Mouse (Mus musculus) midbrain, embryonic 11.5 days (tissue): Measurements from ENCODE around the gene Btbd2. TPM values are rescaled to one million over a fixed set of nuclear protein-coding genes. Genes with fewer than 3 reads are reported as not detected.

ENCODE experiments used
- ATAC-seq: fragments of 200-750 bp; cut with Nextera tagmentation; 2 replicates; pipeline ENCODE4 v1.8.0; 2017; ENCODE audit warnings: moderate TSS enrichment, moderate library complexity; ENCODE audit not compliant: low FRiP score
- DNase-seq: peaks from one replicate; pipeline ENCODE4 v3.0.0; 2015; ENCODE audit warnings: low spot score; ENCODE audit errors: missing footprints
- H3K27ac ChIP-seq: fragments of 300-500 bp; sonication (generic); 2 replicates; pipeline ENCODE4 v1.5.1; 2014; ENCODE audit warnings: low read depth, low read length
- H3K27me3 ChIP-seq: fragments of 300-500 bp; sonication (generic); 2 replicates; pipeline ENCODE4 v1.6.1; 2014; ENCODE audit warnings: mild to moderate bottlenecking, low read length, moderate library complexity, mixed read lengths; ENCODE audit not compliant: control insufficient read depth, insufficient read depth
- H3K36me3 ChIP-seq: fragments of 300-500 bp; sonication (generic); 2 replicates; pipeline ENCODE4 v1.6.1; 2014; ENCODE audit warnings: mild to moderate bottlenecking, low read length, moderate library complexity, mixed read lengths; ENCODE audit not compliant: control insufficient read depth, insufficient read depth
- H3K4me1 ChIP-seq: fragments of 300-500 bp; sonication (generic); 2 replicates; pipeline ENCODE4 v1.6.1; 2014; ENCODE audit warnings: low read length; ENCODE audit not compliant: control insufficient read depth, insufficient read depth
- H3K4me2 ChIP-seq: fragments of 300-500 bp; sonication (generic); 2 replicates; pipeline ENCODE4 v1.6.1; 2014; ENCODE audit warnings: mild to moderate bottlenecking, moderate library complexity
- H3K4me3 ChIP-seq: fragments of 300-500 bp; sonication (generic); 2 replicates; pipeline ENCODE4 v1.5.1; 2014; ENCODE audit warnings: low read depth, low read length
- H3K9ac ChIP-seq: fragments of 300-500 bp; sonication (generic); 2 replicates; pipeline ENCODE4 v1.6.1; 2014; ENCODE audit warnings: low read length
- H3K9me3 ChIP-seq: fragments of 300-500 bp; sonication (generic); 2 replicates; pipeline ENCODE4 v1.6.1; 2016; ENCODE audit warnings: low read length; ENCODE audit not compliant: control insufficient read depth
- WGBS: fragments of 180-500 bp; shearing (Covaris S2); extraction: QIAGEN DNeasy Blood & Tissue Kit; methylation state at CpG from one replicate; pipeline ENCODE4 v1.1.7; 2014; 5-methylcytosine and 5-hydroxymethylcytosine counted together
- polyA plus RNA-seq: library from polyadenylated mRNA; unstranded; fragments of >200 nt; fragmentation: Nextera tagmentation; extraction: Ambion mirVana; gene quantifications from 2 replicates; pipeline ENCODE4 v1.2.1, GENCODE M21; 2014

Btbd2 gene
- polyA plus RNA-seq, 1 experiment from 2014 or later, result 51.7 TPM

DNA sequence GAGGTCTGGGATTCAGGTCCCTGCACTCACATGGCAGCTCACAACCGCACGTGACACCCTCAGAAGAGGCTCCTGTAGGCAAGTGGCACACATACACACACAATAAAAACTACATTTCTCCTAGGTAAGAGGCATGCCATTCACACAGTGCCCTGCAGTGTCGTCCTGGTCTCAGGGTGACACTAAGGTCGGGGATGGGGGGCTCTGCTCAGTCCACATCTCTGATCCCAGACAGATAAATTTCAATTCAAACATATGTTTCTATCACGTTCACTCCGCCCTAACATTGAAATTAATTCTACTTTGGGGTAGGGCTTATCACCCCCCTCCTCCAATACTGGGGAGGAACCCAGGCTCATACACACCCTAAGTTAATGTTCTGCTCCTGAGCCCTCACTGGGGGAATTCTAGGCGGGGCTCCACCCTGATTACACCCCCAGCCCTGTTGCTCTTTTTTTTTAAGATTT, 43.2 kb upstream of the Btbd2 start:
- Histone ChIP-seq H3K4me1 (peaks cover 16% of the 10 kb centered on the region), H3K27me3 (no peaks in the 10 kb centered on the region), H3K4me3 (no peak overlapping the region), H3K36me3 (no peaks in the 10 kb centered on the region), H3K9ac (no peak overlapping the region), H3K27ac (no peak overlapping the region), H3K4me2 (no peak overlapping the region), H3K9me3 (no peaks in the 10 kb centered on the region)
- WGBS, result 87% methylated on average over 7 of the region's 7 CpGs
- ATAC-seq, result no peak
- no peak for DNase-seq

DNA sequence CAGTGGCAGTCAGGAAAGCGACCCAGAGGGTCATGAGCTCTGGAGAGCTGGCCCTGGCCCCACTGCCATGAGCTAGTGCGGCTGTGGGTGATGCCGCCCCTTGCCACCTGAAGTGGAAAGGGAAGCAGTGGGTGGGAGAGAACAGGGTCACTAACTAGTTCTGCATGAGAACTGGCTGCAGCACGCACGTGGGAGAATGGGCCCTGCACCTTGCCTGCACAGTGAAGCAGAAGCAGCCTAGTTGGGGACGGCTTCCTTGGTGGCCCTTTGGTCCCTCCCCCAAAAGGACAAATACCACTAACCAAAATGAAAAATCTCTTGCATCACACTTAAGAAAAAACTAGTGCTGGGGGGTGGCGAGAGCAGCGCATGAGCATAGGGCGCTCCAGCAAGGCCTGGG, 41.7 kb upstream of the Btbd2 start:
- Histone ChIP-seq H3K9me3 (no peaks in the 10 kb centered on the region), H3K36me3 (no peaks in the 10 kb centered on the region), H3K4me3 (no peak overlapping the region), H3K4me1 (peaks cover 16% of the 10 kb centered on the region), H3K9ac (no peak overlapping the region), H3K27ac (no peak overlapping the region), H3K4me2 (no peak overlapping the region), H3K27me3 (no peaks in the 10 kb centered on the region)
- ATAC-seq (no peak), DNase-seq (no peak)
- WGBS, result 93% methylated on average over 9 of the region's 9 CpGs

DNA sequence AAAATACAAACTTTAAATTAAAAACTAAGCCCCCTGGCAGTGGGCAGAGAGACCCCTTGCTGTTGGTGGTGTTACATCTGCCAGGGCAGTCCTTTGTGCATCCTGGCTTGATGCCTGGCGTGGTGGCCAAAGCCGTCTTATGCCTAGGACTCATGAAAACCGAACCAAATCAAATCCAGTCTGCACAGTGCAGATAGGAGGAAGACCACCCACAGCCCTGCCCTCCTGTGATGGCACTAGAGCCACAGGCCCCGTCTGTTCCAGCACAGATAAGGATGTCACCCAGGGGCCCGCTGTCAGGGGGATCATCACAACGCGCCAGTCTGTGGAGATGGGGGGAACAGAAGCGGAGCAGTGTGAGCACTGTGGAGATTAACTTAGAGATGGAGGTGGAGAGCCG, 40.9 kb upstream of the Btbd2 start:
- Histone ChIP-seq H3K4me2 (no peak overlapping the region), H3K4me1 (peaks cover 8% of the 10 kb centered on the region), H3K27ac (no peak overlapping the region), H3K4me3 (no peak overlapping the region), H3K36me3 (no peaks in the 10 kb centered on the region), H3K9ac (no peak overlapping the region), H3K27me3 (no peaks in the 10 kb centered on the region), H3K9me3 (no peaks in the 10 kb centered on the region)
- ATAC-seq (no peak), DNase-seq (no peak)
- 80% methylated on average over 9 of the region's 9 CpGs for WGBS

DNA sequence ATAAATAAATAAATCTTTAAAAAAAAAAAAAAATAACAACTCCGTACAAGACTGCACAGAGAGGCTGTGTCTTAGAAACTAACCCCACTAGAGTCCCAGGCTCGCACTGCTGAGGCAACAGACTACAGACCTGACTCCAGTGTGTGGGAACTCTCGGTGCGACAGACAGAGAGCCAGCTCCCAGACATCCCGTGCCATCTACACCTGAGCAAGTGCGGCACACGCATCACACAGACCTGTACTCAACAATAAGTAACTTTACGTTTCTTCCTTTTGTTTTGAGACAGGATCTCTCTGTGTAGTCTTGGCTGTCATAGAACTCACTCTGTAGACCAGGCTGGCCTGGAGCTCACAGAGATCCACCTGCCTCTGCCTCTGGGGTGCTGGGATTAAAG, 40.5 kb upstream of the Btbd2 start:
- no peak overlapping the region for H3K27ac ChIP-seq
- H3K9me3 ChIP-seq, result no peaks in the 10 kb centered on the region
- 92% methylated on average over 8 of the region's 8 CpGs for WGBS
- H3K4me3 ChIP-seq, result no peak overlapping the region
- no peak for ATAC-seq
- no peak overlapping the region for H3K9ac ChIP-seq
- H3K4me2 ChIP-seq, result no peak overlapping the region
- no peaks in the 10 kb centered on the region for H3K36me3 ChIP-seq
- peaks cover 5% of the 10 kb centered on the region; the same call in 1 of the 2 replicates for H3K4me1 ChIP-seq
- H3K27me3 ChIP-seq, result no peaks in the 10 kb centered on the region
- DNase-seq, result no peak

DNA sequence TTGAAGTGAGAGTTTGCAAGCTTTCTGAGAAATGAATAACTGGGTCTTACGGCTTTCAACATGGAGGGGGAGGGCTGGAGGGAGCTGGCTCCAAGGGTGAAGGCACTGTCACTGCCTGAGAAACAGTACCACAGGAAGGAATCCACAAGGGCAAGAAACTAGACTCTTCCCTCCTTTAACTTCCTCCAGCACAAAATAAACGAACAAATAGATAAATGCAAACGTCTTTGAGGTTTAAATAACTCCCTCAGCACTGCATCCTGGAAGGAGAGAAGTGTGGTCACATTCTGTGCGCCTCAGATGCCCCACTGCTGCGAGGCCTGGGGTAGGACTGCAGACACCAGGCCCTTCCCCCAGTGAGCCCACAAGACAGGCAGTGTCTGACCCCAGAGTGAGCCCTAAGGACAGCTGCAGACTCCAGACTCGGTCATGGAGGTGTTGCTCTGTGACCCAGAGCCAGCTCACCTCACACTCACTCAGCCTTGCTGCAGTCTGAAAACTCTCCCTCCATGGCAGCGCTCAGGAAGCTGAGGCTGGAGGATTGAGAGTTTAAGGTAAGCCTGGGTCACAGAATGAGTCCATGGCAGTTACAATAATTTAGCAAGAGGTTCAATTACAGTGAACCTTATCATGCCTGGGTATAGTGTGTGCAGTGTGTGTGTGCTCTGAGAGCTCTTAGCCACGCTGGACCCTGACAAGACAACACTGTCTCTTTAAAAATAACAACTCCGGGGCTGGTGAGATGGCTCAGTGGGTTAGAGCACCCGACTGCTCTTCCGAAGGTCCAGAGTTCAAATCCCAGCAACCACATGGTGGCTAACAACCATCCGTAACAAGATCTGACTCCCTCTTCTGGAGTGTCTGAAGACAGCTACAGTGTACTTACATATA, 39.9 kb upstream of the Btbd2 start:
- H3K9ac ChIP-seq, result no peak overlapping the region
- no peak overlapping the region for H3K27ac ChIP-seq
- H3K4me1 ChIP-seq, result peaks cover 5% of the 10 kb centered on the region; the same call in 1 of the 2 replicates

DNA sequence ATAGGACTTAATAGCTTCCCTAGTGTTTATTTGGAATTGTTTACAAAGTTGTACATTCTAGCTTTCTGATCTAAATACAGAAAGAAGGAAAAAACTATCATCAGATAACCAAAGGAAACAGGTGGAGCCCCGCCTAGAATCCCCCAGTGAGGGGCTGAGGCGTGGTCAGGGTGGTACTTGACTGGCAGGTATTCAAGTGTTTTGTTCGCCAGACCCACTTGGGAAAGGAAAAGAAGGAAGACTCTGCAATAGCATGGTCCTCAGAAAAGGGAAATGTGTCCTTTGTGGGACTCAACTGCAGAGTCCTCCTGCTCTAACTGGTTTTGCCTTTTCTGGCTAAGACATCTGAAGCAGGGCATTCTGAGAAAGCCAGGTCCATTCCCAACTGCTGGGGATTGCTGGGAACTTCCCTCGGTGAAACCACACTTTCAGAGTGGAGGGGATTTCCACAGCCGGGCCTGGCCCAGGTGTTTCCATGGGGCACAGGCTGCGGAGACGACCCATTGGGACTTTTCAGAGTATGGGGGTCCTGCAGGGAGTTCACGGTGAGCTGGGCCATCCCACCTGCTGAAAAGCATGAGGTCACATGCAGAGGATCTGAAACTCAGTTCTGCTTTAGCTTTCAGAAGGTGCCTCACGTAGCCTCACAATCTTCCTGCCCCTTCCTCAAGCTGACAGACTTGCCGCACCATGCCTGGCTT, 39.1 kb upstream of the Btbd2 start:
- Histone ChIP-seq H3K27me3 (no peaks in the 10 kb centered on the region), H3K4me3 (no peak overlapping the region), H3K4me1 (peaks cover 3% of the 10 kb centered on the region; the same call in 1 of the 2 replicates), H3K9me3 (no peaks in the 10 kb centered on the region), H3K9ac (no peak overlapping the region), H3K27ac (no peak overlapping the region), H3K36me3 (no peaks in the 10 kb centered on the region), H3K4me2 (no peak overlapping the region)
- WGBS, result 77% methylated on average over 10 of the region's 10 CpGs
- no peak for DNase-seq
- no peak for ATAC-seq

More for the DNA sequence above, 39.9 kb upstream of the Btbd2 start:
- Histone ChIP-seq H3K36me3 (no peaks in the 10 kb centered on the region), H3K4me2 (no peak overlapping the region), H3K9me3 (no peaks in the 10 kb centered on the region), H3K27me3 (no peaks in the 10 kb centered on the region), H3K4me3 (no peak overlapping the region)
- no peak for ATAC-seq
- no peak for DNase-seq
- 82% methylated on average over 11 of the region's 12 CpGs for WGBS

DNA sequence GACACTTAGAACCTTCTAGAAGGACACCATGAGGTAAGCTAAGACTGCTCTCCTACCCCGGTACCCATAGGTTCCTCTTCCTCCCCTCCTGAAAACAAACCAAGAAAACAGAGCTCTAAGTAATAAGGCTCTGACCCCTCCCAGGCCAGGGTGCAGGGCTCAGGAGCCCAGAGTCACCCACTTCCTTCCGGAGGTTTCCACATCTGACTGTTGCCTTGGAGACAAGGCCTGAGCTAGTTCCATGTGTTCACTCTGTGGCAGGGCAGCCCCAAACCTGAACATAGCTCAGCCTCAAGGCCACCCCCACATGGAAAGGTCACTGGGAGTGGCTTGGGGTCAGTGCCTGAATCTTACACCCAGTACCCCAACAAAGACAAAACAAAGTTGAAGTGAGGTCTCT, 38.3 kb upstream of the Btbd2 start:
- Histone ChIP-seq H3K4me1 (no peaks in the 10 kb centered on the region), H3K9ac (no peak overlapping the region), H3K27ac (no peak overlapping the region), H3K9me3 (no peaks in the 10 kb centered on the region), H3K27me3 (no peaks in the 10 kb centered on the region), H3K36me3 (no peaks in the 10 kb centered on the region; the same call in 1 of the 2 replicates), H3K4me3 (no peak overlapping the region), H3K4me2 (no peak overlapping the region)
- no peak for DNase-seq
- no peak for ATAC-seq
- WGBS, result 86% methylated on average over 2 of the region's 2 CpGs

DNA sequence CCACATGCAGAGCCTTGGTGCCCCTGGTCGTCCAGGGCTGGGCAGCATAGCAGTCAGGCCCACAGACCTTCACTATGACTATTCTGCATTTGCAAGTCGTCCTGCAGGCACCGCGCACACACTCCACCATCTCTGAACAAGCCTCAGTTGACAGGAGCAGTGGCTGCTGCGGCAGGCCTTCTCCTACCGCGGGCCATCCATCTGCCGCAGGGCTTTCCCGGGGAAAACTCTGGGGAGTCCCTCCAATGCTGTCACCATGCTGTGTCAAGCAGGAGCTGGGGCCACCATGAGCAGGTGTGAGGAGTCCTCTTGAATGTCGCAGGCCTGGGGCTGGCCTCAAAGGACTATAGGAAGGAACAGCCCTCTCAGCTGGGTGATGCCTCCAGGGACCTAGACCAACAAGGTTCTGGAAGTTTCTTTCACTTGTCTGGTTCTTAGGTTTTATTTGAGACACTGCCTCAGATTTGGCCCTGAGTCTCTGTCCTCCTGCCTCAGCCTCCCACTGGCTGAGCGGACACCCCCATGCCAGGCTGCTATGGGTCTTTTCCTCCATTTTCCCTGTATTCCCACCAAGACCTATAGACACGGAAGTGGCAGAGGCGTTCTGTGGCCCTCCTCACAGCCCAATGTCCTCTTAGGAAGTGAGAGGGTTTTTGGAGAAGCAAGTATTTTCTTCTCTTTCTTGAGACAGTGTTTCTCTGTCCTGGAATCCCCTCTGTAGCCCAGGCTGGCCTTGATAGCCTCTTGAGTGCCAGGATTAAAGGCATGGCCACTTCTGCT, 37.5 kb upstream of the Btbd2 start:
- no peak overlapping the region for H3K9ac ChIP-seq
- no peaks in the 10 kb centered on the region for H3K9me3 ChIP-seq
- no peaks in the 10 kb centered on the region for H3K27me3 ChIP-seq
- H3K4me1 ChIP-seq, result no peaks in the 10 kb centered on the region
- 85% methylated on average over 13 of the region's 13 CpGs for WGBS
- no peak for DNase-seq
- H3K4me2 ChIP-seq, result no peak overlapping the region
- no peak overlapping the region for H3K4me3 ChIP-seq
- peaks cover 8% of the 10 kb centered on the region for H3K36me3 ChIP-seq
- H3K27ac ChIP-seq, result no peak overlapping the region
- ATAC-seq, result no peak
